Mouse (Mus musculus) myocyte (in vitro differentiated cells): ENCODE measurements around the gene Topbp1.

Experiments used
- MYOG ChIP-seq, 3 experiments: IDR thresholded peaks; one replicate each; pipeline ENCODE4 v1.6.1; 2011; ENCODE audit warnings: control low read depth in 2 of 3, low read depth in 2 of 3, mild to moderate bottlenecking in 2 of 3; ENCODE audit not compliant: insufficient read length in 2 of 3, control insufficient read depth in 1 of 3, insufficient read depth in 1 of 3
- POLR2A ChIP-seq: IDR thresholded peaks from one replicate; pipeline ENCODE4 v1.6.1; 2011; ENCODE audit warnings: low read depth, mild to moderate bottlenecking, control low read depth, moderate library complexity; ENCODE audit not compliant: insufficient read length
- POLR2AphosphoS2 ChIP-seq: IDR thresholded peaks from one replicate; pipeline ENCODE4 v1.6.1; 2011; ENCODE audit warnings: low read depth, control low read depth; ENCODE audit not compliant: insufficient read length

DNA sequence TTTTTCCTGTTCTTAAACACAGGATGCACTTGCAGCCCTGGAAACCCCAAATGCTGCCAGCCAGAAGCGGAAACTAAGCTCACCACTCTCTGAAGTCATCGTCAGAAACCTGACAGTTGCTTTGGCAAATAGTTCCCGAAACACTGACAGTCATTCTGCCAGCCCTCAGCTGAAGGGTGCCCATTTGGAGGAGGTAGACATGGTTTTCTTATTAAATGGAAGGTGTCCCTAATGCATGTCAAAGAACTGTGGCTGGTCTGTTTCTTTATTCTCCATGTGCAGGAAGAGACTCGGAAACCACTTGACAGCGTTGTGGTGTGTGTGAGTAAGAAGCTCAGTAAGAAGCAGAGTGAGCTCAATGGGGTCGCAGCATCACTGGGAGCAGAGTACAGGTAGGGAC lies 27.6 kb downstream of the Topbp1 start:
- TF ChIP-seq POLR2A (no peak), MYOG (IDR thresholded peaks at IDR 0.05; ENCODE audit: control insufficient read depth in 1 of 3, insufficient read depth in 1 of 3, insufficient read length in 2 of 3, low read depth in 2 of 3) (no peak), POLR2AphosphoS2 (no peak)
